Mouse (Mus musculus) bone marrow macrophage, adult 2 months (primary cell): ENCODE results near the gene Tmem19.

Experiments
- CTCF ChIP-seq: IDR thresholded peaks from 2 replicates; pipeline ENCODE4 v1.5.1; 2012; ENCODE audit warnings: low read depth, mild to moderate bottlenecking, low read length, moderate library complexity
- POLR2A ChIP-seq: IDR thresholded peaks from 2 replicates; pipeline ENCODE4 v1.6.1; 2012; ENCODE audit warnings: mild to moderate bottlenecking, low read depth, low read length, borderline replicate concordance

GRCm38 (mm10) chr10:115294715-115295114 is 67.6 kb downstream of the Tmem19 start:
- no peak for TF ChIP-seq CTCF
- TF ChIP-seq POLR2A, result no peak
